ENCODE assay signal across 40 mouse cellular contexts in the genomic region with DNA sequence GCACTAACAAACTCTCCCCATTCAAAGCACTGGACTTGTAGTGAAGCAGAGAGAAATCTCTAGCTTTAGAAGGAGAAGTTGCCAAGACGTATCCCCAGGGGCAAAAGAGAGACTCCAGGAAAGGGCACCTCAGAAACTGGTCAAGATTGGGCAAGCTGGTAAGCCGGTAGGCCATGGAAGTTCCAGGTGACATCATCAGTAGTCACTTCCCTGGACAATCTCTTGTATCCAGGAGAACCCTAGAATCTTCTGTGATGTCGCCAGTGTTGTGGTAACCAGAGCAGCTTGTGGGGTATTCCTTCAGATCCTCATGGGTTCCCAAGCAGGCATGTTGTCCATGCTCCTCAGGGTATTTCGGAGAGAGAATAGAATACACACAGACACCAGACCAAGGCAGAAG. TPM values are rescaled to one million over a fixed set of nuclear protein-coding genes. Genes with fewer than 3 reads are reported as not detected.
"Had no signal": no experiment of that assay in that cellular context is flagged by ENCODE, and none has a peak within 500 bp of the region (broad histone marks: within the 10 kb centered on the region; RNA-seq: fewer than 3 reads in every experiment).

A gene (plus strand): TSS at position 301 of the 400 bp plus-strand sequence.

RNA-seq across cellular contexts. Expression of the gene that starts here (rescaled TPM):
- total RNA-seq: left cerebral cortex, adult 8-10 months; left cerebral cortex, postnatal 10 days; left cerebral cortex, postnatal 14 days; left cerebral cortex, postnatal 25 days; left cerebral cortex, postnatal 36 days; left cerebral cortex, postnatal 4 days; liver, adult 2 months; megakaryocyte progenitor cell, adult 5-6 weeks; megakaryocyte, adult 5-6 weeks; megakaryocyte-erythroid progenitor cell, adult 5-6 weeks; midbrain, postnatal 0 days; monocyte, adult 5-6 weeks had no signal
- polyA plus RNA-seq: limb, embryonic 10.5 days; limb, embryonic 11.5 days; limb, embryonic 12.5 days; limb, embryonic 13.5 days; limb, embryonic 14.5 days; limb, embryonic 15.5 days; liver, adult 2 months; liver, embryonic 11.5 days; liver, embryonic 12.5 days; liver, embryonic 13.5 days; liver, embryonic 14.5 days; liver, embryonic 15.5 days; liver, embryonic 16.5 days; liver, postnatal 0 days; lung, adult 2 months; lung, embryonic 14.5 days; lung, embryonic 15.5 days; lung, embryonic 16.5 days; lung, postnatal 0 days; macrophage; midbrain, embryonic 10.5 days; midbrain, embryonic 11.5 days; midbrain, embryonic 12.5 days; midbrain, embryonic 13.5 days; midbrain, embryonic 14.5 days; midbrain, embryonic 15.5 days; midbrain, embryonic 16.5 days; midbrain, postnatal 0 days; myocyte; neural tube, embryonic 11.5 days had no signal
